Mouse (Mus musculus) kidney, embryonic 16.5 days (tissue): ENCODE measurements around the gene Gm17079. TPM values are rescaled to one million over a fixed set of nuclear protein-coding genes. Genes with fewer than 3 reads are reported as not detected.
"Not testable (repeated sequence)": the region's sequence is repeated elsewhere in the genome, so short reads cannot be mapped to it uniquely, and the experiment has no call there.

ENCODE experiments used
- ATAC-seq: fragments of 200-750 bp; cut with Nextera tagmentation; 2 replicates; pipeline ENCODE4 v1.8.0; 2017; ENCODE audit warnings: moderate TSS enrichment; ENCODE audit not compliant: low FRiP score, low TSS enrichment
- H3K27ac ChIP-seq: fragments of 300-500 bp; sonication (generic); 2 replicates; pipeline ENCODE4 v1.5.1; 2014; ENCODE audit warnings: low read length
- H3K27me3 ChIP-seq: fragments of 300-500 bp; sonication (generic); 2 replicates; pipeline ENCODE4 v1.6.1; 2014; ENCODE audit warnings: low read length, control low read depth, mixed read lengths; ENCODE audit not compliant: insufficient read depth
- H3K36me3 ChIP-seq: fragments of 300-500 bp; sonication (generic); 2 replicates; pipeline ENCODE4 v1.6.1; 2014; ENCODE audit warnings: low read length, control low read depth, mixed read lengths; ENCODE audit not compliant: insufficient read depth
- H3K4me1 ChIP-seq: fragments of 300-500 bp; sonication (generic); 2 replicates; pipeline ENCODE4 v1.6.1; 2014; ENCODE audit warnings: low read length, control low read depth, mixed read lengths; ENCODE audit not compliant: insufficient read depth
- H3K4me2 ChIP-seq: fragments of 300-500 bp; sonication (generic); replicated peaks from 2 replicates; pipeline ENCODE4 v1.6.1; 2014; ENCODE audit warnings: low read depth, low read length
- H3K4me3 ChIP-seq: fragments of 300-500 bp; sonication (generic); 2 replicates; pipeline ENCODE4 v1.5.1; 2014; ENCODE audit warnings: mild to moderate bottlenecking, low read length
- H3K9ac ChIP-seq: fragments of 300-500 bp; sonication (generic); replicated peaks from 2 replicates; pipeline ENCODE4 v1.6.1; 2014; ENCODE audit warnings: low read length
- H3K9me3 ChIP-seq: fragments of 300-500 bp; sonication (generic); 2 replicates; pipeline ENCODE4 v1.6.1; 2016; ENCODE audit warnings: low read length, control low read depth
- WGBS: fragments of 180-500 bp; shearing (Covaris S2); extraction: QIAGEN DNeasy Blood & Tissue Kit; methylation state at CpG from one replicate; pipeline ENCODE4 v1.1.7; 2014; 5-methylcytosine and 5-hydroxymethylcytosine counted together
- polyA plus RNA-seq: library from polyadenylated mRNA; unstranded; fragments of >200 nt; fragmentation: Nextera tagmentation; extraction: Ambion mirVana; gene quantifications from 2 replicates; pipeline ENCODE4 v1.2.1, GENCODE M21; 2015

The Gm17079 gene
- polyA plus RNA-seq: not detected in 2 replicates

GRCm38 (mm10) chr14:51695368-51695767 is at the start of gene Gm17079:
Gm17079 (minus strand) TSS chr14:51695468.
- WGBS: 86% methylated on average over 1 of the region's 2 CpGs
- ATAC-seq, H3K27ac ChIP-seq: not testable (repeated sequence)

GRCm38 (mm10) chr14:51740347-51741170 is 45.3 kb upstream of the Gm17079 start:
- H3K4me3 ChIP-seq: peak overlapping the region; percentile 53
- H3K9me3 ChIP-seq: no peaks in the 10 kb centered on the region
- H3K36me3 ChIP-seq: no peaks in the 10 kb centered on the region
- ATAC-seq: peak; percentile 84
- peaks cover 41% of the 10 kb centered on the region for H3K27me3 ChIP-seq
- no peak overlapping the region for H3K27ac ChIP-seq
- peak overlapping the region; percentile 50; the same call in 1 of the 2 replicates for H3K9ac ChIP-seq
- peak overlapping the region; percentile 79 for H3K4me2 ChIP-seq
- WGBS: under 1% methylated on average over 42 of the region's 42 CpGs
- H3K4me1 ChIP-seq: peaks cover 12% of the 10 kb centered on the region

More at GRCm38 (mm10) chr14:51695368-51695767, at the start of gene Gm17079:
- H3K9ac ChIP-seq, H3K36me3 ChIP-seq, H3K4me1 ChIP-seq, H3K27me3 ChIP-seq, H3K4me3 ChIP-seq, H3K9me3 ChIP-seq, H3K4me2 ChIP-seq: not testable (repeated sequence)

GRCm38 (mm10) chr14:51739150-51739993 is 44.1 kb upstream of the Gm17079 start:
- peak; percentile 77 for ATAC-seq
- peak overlapping the region; percentile 32 for H3K4me3 ChIP-seq

GRCm38 (mm10) chr14:51738411-51739149 is 43.3 kb upstream of the Gm17079 start:
- Histone ChIP-seq H3K4me3 (peak overlapping the region; percentile 32), H3K27me3 (peaks cover 41% of the 10 kb centered on the region), H3K9ac (no peak overlapping the region), H3K9me3 (no peaks in the 10 kb centered on the region), H3K4me2 (peak overlapping the region; percentile 79), H3K4me1 (peaks cover 12% of the 10 kb centered on the region), H3K27ac (no peak overlapping the region), H3K36me3 (no peaks in the 10 kb centered on the region)
- 3% methylated on average over 29 of the region's 29 CpGs for WGBS
- no peak for ATAC-seq

More at GRCm38 (mm10) chr14:51739150-51739993, 44.1 kb upstream of the Gm17079 start:
- Histone ChIP-seq H3K27me3 (peaks cover 41% of the 10 kb centered on the region), H3K4me2 (peak overlapping the region; percentile 79), H3K36me3 (no peaks in the 10 kb centered on the region), H3K9ac (no peak overlapping the region), H3K9me3 (no peaks in the 10 kb centered on the region), H3K4me1 (peaks cover 12% of the 10 kb centered on the region), H3K27ac (no peak overlapping the region)
- WGBS: under 1% methylated on average over 24 of the region's 24 CpGs

- Histone ChIP-seq H3K4me2 (no peak overlapping the region), H3K4me1 (peaks cover 12% of the 10 kb centered on the region), H3K4me3 (no peak overlapping the region), H3K36me3 (no peaks in the 10 kb centered on the region), H3K27ac (no peak overlapping the region), H3K27me3 (peaks cover 41% of the 10 kb centered on the region), H3K9me3 (no peaks in the 10 kb centered on the region), H3K9ac (no peak overlapping the region)
- WGBS: 19% methylated on average over 12 of the region's 12 CpGs
- 0 out of 2 replicates have a peak, but pooled peaks have one; percentile 12 for ATAC-seq
Measured at GRCm38 (mm10) chr14:51737967-51738366, 42.7 kb upstream of the Gm17079 start.

GRCm38 (mm10) chr14:51717083-51717482 is 21.8 kb upstream of the Gm17079 start, which contains the start of gene Gm5800:
Gm5800 (minus strand) TSS chr14:51717183.
- Histone ChIP-seq H3K4me2 (no peak within 1 kb of the TSS), H3K36me3 (no peaks in the 10 kb centered on the region), H3K27me3 (no peaks in the 10 kb centered on the region), H3K9me3 (no peaks in the 10 kb centered on the region), H3K4me1 (no peaks in the 10 kb centered on the region), H3K4me3 (no peak within 1 kb of the TSS), H3K27ac (no peak within 1 kb of the TSS), H3K9ac (no peak within 1 kb of the TSS)
- no peak for ATAC-seq
- 68% methylated on average over 1 of the region's 1 CpGs for WGBS

- Histone ChIP-seq H3K9ac (no peak overlapping the region), H3K9me3 (no peaks in the 10 kb centered on the region), H3K4me1 (no peaks in the 10 kb centered on the region), H3K4me3 (no peak overlapping the region), H3K36me3 (no peaks in the 10 kb centered on the region), H3K4me2 (no peak overlapping the region), H3K27me3 (no peaks in the 10 kb centered on the region), H3K27ac (no peak overlapping the region)
- ATAC-seq: no peak
- WGBS: 82% methylated on average over 5 of the region's 5 CpGs
Measured at GRCm38 (mm10) chr14:51677269-51677668, 18.0 kb downstream of the Gm17079 start.
